Mouse (Mus musculus) cerebellum, adult 11-12 months (tissue): ENCODE measurements at regions not wholly inside any gene's neighbourhood (a gene's known extent, or its start where the extent isn't known, plus 50 kb on each side); places are given as distances from the start of the nearest gene placed in this dataset.

Source experiments
- DNase-seq: peaks from one replicate; pipeline ENCODE4 v3.0.0; 2022

DNA sequence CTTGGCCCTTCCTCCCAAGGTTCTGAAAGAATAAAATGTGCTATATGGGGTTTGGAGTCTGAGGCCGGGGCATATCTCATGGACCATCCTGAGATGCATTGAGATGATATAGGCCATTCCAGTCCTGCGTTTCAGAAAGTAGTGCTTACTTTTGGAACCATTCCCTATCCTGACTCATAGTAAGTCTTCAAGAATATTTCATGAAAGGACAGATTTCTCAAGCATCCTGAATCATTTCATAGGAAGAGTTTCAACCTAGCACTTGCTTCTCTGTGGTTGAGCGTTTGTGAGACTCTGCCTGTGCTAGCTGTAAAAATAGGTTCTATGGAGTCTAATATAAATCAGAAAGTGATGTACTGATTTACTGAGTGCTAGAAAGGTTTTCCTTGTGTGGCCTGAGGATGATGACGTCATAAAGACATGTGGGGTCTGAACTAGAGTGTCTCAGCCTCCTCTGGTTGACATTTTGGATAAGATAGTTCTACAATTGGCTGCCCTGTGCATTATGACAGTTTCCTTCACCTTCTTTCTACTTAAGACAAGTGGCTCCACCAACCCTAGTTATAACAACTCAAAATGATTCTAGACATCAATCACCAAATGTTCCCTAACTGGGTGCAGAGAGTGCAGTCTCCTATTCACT is 1223.0 kb upstream of the A1bg start:
- no peak for DNase-seq

DNA sequence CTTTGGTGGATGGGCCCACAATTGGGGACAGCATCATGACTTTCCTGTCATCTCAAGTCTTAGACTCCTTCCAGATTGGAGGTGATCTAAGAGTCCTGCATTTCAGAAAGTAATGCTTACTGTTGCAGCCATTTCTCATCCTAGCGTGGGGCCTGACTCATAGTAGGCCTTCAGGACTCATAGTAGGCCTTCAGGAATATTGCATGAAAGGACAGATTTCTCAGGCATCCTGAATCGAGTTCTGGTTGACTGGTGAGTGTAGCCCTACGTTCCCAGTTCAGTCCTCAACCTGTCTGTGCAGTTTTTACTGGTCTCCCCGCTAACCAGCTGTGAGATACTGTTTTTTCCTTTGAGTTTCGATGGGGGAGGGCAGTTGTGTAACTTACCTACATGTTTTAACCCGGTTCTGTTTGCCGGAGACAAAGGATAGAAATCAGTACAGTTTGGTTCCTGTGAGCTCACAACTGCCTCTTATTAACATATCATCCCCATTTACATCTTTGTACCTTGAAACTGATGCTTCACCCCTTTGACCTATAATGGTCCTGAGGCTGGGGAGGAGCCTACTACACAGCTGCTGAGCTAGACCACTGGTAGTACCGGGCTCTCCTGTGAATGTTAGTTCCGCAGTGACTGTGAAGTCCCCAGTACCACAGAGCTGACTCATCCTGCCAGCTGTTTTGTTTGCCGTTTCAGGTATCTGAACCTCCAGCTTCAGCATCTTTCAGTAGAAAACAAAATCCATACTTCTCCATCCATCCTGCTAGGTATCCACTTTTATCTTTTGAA is 1222.2 kb upstream of the A1bg start:
- DNase-seq, result no peak

DNA sequence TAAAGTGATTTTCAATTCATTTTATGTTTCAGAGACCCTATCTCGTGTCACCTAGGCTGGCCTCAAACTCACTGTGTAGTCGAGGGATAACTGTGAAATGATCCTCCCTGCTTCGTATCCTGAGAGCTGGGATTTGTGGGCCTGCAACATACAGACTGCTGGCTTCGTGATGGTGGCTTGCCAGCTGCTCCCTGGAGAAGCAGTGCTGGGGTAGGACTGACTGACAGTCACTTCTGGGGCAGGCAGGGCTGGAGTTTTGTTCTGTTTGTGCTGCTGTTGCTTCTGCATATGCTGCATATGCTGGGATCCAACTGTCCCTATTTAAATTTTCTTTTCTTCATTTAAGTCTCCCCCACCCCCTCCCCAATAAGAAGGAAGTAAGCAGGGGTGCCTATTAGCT is 1217.0 kb upstream of the A1bg start:
- no peak for DNase-seq

DNA sequence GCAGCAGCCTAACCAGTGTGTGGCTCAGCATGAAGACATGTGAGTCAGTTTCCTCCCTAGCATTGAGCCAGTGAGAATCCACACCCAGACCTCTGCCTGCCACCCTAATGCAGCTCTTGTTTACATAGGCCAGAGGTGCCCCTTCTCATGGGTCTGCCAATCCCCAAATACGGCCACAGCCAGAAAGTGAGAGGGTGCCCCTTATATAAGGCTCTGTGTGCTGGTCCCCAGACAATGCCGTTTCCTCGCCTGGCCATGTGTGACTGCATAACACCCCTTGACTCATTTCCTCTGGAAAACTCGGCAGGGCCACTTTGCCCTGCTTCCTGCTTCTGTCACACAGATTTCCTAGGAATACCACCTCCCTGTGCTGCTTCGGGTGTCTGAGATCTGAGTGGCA is 1216.4 kb upstream of the A1bg start:
- no peak for DNase-seq

DNA sequence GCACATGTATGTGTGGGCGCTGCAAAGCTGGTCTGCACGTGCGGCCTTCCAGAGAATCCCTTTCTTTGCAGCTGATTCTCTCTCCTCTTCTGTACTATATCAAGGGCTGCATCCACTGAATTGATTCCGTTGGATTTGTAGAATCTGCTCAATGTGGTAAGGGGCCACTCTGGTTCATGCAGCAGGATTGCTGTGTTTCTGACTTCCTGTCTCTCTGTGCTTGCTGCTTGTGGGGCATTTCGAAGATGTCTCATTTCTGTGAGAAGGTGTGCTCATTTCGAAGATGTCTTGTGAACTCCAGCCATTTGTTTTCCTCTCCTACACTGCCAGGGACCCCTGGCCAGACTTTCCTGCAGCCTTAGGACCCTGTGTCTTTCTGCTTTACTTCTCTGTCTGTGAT is 1215.9 kb upstream of the A1bg start:
- DNase-seq, result no peak

DNA sequence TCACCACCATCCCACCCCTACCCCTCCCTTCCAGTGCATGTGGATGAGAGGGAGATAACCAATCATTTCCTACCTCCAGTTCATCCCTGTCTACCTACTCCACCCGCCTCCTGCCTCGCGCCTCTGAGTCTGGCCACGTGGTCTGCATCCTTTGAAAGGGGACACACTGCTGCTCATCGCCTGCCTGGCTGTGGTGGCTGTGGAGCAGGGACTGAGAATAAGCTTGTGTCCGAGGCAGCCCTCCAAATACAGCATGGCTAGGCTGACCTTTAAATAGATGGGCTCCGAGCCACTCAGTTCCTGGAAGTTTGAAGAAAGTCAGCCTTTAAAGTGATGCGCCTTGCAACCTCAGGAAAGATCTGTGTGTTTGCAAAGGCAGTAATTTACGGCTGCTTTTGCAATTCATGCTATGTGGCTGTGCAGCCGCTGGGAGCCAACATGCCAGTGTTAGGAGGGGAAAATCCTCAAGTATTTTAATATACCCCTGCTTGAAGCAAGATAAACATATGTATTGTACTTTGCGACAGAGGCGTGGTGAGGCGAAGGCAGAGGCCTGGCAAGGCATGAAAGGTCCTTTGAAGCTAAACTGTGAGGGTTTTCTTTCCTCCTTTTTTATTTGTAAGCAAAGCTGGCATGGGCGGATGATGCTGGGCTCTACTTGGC is 1214.3 kb upstream of the A1bg start:
- no peak for DNase-seq

DNA sequence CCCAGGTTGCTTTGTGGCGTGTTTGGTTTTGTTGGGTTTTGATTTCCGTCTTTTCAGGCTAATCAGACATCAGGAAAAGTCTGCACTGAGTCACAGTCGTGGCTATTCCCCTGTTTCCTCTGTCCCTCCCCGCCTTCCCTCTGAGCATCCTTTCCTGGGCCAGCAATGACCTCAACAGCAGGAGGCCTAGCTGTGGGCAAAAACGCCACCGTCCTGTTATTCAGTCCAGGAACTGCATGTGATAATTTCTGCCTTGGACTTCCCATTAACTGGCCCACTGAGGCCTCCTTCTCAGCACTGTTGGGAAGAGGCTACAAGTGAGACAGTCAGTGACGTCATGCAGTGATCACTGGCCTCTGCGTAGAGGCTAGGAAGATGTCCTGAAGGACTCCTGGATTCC is 1212.0 kb upstream of the A1bg start:
- no peak for DNase-seq

DNA sequence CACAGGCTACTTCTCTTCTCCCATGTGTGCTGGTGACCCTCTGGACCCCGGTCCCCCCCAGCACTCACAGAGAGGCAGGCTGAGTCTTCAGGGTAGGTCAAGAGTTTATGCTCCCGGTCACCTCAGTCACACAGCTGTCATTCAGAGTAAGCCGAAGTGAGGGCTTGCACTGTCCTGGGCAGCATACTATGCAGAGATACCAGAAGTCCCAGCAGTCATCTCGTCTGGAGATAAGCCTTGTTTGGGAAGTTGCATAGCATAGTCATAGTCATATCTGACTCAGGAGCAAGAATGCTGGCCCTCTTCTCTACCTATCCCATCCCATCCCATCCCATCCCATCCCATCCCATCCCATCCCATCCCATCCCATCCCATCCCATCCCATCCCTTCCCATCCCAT is 1211.5 kb upstream of the A1bg start:
- DNase-seq, result no peak

DNA sequence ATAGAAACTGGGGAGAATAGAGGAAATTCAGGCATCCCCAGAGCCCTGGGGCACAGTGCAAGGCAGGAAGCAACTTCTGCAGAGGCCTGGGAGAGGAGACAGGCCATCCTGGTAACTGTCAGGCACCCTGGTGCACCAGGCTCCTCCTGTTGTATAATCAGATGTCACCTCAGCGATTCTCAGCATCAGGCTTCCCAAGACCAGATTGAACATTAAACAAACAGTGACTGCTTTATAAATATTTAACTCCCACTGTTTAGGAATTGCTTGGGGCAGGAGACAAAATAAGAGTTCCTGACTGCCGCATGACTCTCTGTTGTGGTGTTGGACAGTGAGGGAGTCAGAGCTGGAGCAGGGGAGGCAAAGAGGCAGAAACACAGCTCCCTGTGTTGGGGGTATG is 1210.1 kb upstream of the A1bg start:
- DNase-seq, result no peak

DNA sequence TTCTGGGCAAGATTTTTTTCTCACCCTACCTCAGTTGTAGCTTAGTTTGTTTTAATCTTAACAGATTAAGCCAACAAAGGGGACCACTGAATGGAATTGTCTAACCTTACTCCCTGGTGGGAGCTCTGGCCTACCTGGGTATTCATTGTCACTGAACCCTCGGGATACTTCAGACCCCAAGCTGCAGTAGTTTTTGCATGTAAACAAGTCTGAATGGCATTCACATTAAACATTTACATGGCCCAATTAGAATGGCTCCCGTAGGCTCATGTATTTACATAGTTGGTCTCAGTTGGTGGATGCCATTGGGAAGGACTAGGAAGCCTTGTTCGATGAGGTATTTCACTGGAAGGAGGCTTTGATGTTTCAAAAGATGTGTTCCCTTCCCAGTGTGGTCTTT is 1208.9 kb upstream of the A1bg start:
- no peak for DNase-seq

DNA sequence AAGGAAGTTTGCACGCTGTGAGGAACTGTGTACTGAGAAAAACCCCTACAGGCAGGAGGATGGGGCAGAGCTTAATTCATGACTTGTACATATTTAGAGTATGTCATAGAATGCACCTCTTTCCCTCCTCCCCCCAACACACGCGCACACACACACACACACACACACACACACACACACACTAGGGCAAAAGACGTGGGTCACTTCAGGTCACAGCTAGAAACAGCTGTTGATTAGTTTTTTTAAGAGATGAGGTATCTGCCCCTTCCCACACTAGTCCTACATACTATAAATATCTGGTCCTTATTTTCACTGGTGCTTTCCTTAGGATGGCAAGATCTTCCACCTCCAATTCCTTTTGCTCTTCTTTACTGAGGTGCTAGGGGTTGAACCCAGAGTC is 1207.7 kb upstream of the A1bg start:
- no peak for DNase-seq

DNA sequence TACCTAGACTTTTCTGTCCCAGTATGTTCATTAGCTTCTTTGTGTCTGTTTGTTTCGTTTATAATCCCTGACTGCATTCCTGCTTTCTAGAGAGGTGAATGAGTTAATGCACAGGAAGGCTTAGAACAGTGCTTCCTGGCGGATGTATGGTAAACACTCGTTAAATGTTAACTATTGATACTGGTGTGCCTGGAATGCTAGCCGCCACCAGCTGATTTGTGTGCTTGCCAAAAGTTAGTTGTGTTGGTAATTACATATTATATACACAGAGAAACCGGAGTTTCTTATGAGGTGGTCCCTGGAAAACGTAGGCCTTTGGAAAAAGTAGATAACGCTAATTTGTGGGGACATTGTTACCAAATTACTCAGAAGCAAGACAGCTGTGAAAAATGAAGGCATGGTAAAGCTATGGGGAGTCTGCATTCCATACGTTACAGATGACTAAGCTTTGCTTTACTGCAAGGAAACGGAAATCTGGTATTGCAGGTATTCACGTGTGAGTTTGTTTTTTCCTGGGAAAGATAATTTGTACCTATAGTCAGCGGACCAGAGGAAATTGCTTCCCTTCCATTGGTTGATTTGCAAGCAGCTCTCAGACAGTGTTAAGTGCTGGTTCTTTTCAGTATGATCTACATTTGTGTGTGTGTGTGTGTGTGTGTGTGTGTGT is 1205.9 kb upstream of the A1bg start:
- no peak for DNase-seq

DNA sequence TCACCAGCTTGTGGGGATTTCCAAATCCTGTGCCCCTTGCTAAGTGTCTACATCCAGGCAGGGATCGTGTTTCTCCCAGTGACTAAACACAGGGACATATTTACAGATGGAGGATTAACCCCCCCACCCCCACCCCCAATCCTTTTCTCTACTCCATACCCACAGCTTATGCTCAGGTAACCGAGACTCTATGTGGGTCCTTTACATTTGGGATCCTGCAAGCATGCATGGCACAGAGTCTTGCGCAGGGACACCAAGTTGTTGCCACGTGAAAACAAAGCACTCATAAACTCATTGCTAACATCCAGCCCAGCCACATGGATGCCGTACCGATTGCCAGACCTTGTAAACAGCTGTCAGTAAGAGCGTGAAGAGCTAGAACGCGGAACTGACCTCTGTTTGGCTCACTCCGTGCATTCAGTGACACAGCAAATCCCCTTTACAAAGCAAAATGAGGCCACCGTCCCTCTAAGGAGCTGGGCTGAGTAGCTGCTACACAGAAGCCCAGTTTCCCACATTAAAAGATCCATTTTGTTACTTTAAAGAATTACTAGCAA is 1204.9 kb upstream of the A1bg start:
- no peak for DNase-seq

DNA sequence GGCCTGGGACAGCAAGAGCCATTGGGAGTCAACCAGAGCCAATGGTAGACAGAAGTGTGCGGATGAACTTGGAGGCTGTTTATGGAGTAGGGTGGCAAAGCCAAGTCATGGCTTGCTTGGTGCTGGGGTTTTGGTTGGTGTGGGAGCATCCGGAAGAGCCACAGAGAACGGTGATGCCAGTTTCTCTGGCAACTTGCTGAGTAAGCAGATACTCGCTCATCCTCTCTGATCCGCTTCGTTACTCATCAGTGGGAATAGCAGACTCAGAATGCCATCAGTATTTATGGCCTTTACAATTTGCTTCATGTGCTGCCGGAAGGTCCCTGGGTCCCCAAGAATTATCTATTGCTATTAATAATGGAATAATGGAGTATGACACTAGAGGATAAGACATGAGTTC is 1202.9 kb upstream of the A1bg start:
- no peak for DNase-seq

DNA sequence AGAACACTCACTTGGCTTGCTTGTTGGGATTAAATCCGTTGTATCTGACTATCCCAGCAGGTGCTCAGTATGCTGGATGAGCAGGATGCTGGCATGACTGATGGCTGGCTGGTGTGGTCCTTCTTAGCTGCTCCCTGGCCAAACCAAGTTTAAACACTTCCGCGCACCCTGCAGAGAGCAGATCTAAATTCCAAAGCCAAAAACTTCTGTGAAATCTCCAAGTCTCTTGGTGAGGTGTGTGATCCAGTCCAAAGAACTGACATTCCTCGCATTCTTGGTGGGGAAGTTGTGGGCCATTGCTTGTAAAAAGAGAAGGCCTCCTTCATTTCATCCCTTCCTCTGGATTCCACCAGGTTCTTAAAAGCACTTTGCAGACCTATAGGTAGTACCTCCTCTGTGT is 1200.9 kb upstream of the A1bg start:
- no peak for DNase-seq

DNA sequence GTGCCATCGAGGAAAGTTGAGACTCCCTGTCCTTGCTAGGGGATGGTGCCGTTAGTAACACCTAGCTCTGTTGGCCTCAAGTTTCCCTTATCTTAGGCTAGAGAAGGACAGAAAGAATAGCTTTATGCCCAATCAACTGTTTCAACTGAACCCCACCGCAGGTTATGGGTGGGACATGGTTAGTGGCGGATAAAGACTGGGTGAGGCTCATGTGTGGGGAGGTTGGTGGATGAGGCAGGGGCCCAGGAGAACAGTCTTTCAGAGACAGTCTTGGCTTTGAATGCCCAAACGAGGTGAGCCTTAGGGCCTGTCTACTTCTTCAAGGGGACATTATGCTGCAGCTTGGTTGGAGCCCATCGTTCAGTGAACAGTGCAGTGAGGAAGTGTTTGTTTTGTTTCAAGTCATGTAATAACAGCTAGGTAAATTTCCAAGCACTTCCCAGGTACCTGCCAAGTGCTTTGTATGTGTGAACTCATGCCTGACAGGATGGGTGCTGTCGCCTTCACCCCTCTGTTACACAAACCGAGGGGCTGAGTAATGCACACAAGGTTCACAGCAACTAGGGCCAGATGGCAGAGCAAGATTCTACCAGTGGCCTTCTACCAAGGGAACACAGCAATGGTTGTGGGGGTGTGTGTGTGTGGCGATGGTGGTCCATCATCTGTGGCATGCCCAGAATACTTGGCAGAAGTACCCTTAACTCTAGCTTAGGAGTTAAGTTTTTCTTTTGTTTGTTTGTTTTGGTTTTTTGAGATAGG is 1199.6 kb upstream of the A1bg start:
- no peak for DNase-seq

DNA sequence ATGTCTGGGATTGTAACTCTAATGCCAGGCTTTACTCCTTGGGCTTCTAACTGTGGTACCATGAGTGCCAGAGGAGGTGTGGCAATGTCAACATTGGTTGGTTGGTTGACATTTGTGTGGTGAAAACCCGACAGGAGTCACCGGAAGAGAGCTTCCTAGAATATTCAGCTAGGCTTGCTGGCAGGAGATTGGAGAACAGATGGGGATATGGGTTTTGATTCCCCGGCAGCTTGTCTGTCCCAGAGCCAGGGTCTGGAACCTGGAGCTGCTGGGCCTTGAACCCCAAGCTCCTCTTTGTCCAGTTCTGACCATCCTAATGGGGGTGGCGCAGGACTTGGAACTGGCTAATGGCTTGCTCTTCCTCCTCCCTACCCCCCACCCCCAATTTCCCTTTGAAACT is 1198.9 kb upstream of the A1bg start:
- no peak for DNase-seq

DNA sequence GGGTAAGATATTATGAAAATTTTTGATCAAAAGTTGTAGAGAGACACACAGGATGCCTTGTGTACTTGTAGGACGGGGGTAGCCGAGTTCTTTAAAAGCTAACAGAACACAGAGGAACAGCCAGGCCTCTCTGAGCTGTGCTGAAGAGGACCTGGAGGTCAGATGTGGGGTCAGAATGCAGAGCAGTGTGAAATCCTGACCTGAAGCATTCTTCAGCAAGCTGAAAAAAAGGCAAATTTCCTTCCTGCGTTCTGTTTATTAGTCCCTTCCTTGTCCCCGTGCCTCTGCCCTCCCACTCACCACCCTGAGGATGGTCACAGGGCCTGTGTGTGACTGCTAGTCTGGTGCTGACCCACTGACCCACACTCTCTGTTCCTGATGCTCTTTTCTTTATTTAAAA is 1197.9 kb upstream of the A1bg start:
- no peak for DNase-seq

DNA sequence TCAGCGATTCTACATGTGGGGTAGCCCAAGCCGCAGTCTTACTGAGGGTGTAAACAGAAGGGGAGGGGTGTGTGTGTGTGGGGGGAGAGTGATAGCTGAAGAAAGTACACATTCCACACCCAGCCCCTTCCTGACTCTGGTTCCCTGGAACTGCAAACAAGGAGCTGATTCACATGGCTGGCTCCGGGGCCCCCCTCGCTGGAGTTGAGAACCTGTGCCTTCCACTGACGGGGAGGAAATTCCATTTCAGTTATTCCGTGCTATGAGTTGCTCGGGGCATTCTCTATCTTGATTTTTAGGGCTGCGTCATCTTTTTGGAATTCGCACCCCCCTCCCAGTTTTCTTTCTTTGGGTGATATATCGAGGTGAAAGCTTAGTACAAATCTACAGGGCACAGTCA is 1196.2 kb upstream of the A1bg start:
- no peak for DNase-seq

DNA sequence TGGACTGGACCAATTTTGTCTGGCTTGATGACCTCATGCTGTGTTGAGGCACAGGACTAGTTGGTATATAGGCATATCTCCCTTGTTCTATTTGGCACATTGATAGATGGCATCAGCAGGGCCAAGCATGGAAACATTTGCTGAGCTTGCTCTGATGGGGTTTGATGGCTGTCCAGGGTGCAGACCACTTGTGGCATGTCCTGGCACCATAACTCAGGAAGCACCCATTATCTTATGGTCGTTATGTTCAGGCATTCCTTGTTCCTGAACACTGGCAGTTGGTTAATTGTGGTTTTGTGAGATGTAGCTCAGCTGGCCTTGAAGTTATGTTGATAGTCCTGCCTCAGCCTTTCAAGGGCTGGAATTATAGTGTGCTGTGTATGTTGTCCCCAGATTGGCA is 1193.4 kb upstream of the A1bg start:
- DNase-seq, result no peak

DNA sequence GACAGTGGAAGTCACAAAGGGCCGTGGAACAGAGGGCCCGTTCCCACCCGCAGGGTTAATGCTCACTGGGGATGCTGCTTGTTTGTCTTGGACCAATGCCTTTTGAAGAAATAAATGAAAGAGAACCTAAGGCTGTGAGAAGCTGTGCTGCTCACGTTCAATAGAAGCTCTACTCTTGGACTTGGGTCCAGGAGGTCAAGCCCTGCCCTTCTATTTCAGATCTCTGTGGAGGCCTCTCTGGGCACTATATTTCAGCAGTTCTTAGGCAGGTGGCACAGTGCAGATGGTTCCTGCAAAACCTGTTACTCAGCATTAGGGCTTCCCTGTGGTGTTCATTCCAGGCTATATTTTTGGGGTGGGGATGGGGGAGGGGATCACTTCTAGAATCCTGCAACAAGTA is 1192.0 kb upstream of the A1bg start:
- DNase-seq, result no peak

DNA sequence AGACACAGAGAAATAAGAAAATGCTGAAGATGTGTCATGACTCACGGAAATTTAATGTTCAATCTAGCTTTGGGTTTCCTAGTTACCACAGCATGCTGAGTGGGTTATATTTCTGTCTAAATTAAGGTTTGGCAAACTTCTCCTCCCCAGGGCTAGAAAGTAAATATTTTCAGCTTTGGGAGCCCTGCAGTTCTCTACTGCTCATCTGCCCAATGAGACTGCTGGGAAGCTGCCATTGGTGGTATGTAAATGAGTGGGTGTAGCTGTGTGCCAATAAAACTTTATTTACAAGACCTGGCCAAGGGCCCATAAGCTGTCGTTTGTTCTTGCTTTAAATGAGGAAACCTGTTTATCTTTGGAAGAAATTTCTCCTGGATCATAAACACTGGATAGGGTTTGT is 1189.3 kb upstream of the A1bg start:
- no peak for DNase-seq

DNA sequence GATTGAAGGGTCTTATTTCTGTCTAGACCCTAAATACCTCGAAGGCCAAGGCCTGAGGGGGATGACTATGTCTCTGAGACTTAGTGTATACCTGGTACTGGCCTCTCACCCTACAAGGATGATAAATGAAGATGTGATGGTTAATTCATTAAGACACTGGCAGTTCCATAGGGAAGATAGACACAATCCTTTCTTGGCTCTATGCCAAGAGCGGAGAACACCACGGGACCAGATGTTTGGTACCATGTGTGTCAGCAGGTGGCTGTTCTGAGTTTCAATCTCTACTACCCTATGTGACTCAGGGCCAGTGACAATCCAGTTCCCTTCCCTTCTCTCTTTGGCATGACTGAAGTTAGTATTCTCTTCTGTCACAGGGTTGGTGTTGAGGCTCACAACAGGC is 1185.2 kb upstream of the A1bg start:
- no peak for DNase-seq
